Mouse (Mus musculus) thymus, postnatal 0 days (tissue): ENCODE measurements around the gene Gm20458. TPM values are rescaled to one million over a fixed set of nuclear protein-coding genes. Genes with fewer than 3 reads are reported as not detected.

Source experiments
- DNase-seq: peaks from one replicate; pipeline ENCODE4 v3.0.0-alpha.2; 2015; ENCODE audit warnings: low spot score
- polyA plus RNA-seq: library from polyadenylated mRNA; unstranded; fragments of >200 nt; fragmentation: Nextera tagmentation; extraction: Ambion mirVana; gene quantifications from 2 replicates; pipeline ENCODE4 v1.2.1, GENCODE M21; 2015

The Gm20458 gene
- polyA plus RNA-seq, 1 experiment from 2014 or later: 21.5 TPM

DNA sequence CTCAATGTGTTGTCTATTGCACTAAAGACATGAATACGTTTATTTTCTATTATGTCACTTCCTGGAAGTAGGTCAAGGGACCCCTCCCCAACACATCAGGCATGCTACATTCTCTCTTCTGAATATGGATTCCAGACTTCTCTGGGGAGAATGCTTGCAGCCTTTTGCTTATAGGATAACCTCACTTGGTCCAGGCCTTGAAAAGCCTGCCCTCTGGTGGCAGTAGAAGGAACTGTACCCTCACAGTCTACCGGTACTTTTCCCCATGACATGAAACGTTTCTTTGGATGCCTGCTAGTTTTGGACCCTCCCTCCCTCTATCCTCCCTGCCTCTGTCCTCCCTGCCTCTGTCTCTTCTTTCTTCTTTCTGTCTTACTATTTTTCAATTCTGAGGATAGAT lies 70.4 kb downstream of the Gm20458 start:
- DNase-seq: peak; percentile 70

DNA sequence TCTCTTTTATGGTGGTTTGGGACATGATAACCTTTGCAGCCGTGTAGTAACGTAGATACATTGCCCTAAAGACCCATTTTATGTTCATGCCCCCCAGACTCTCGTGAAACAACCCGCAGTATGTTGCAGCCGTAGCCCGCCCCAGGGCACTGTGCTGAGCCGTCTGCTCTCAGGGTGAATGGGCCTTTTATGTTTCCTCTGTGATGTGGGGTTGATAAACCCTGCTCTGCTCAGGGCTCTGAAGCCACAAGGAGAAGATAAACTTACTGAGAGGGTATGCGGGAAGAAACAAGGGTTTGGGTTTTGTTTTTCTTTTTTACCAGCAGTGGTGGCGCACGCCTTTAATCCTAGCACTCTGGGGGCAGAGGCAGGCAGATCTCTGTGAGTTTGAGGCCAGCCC lies 73.5 kb downstream of the Gm20458 start:
- DNase-seq: peak; percentile 44

DNA sequence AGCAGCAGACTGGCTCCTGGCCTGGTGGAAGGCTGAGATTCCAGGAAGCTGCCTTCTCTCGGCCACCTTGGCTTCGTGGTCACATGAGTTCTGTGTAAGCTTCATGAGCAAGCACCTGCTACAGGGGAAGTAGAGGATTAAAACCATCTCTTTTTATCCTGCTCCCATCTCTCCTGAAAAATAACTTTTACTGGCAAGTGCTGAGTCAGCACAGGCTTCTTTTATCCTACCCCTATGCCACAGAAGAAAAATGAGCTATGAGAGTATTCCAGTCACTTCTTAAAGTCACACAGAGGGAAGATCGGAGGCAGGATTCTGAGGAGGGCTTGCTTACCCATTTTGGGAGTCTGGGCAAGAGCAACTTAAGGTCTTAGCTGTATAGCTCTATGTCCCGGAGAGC lies 76.2 kb downstream of the Gm20458 start:
- DNase-seq: no peak

Other genes with a start within 250 kb of the Gm20458 start
- gene Wfdc15b, start 239.3 kb upstream of the Gm20458 start, polyA plus RNA-seq: 1.8 and 2.9 TPM in 2 replicates
- gene Svs2, start 222.5 kb upstream of the Gm20458 start, polyA plus RNA-seq: 0.09 and 0.12 TPM in 2 replicates
- 0.10 TPM in 1 of 2 replicates, not detected in the other for gene Svs3b, start 204.3 kb upstream of the Gm20458 start, polyA plus RNA-seq
- gene Svs4, start 182.5 kb upstream of the Gm20458 start, polyA plus RNA-seq: 0.54 TPM in 1 of 2 replicates, not detected in the other
- gene Svs3a, start 171.7 kb upstream of the Gm20458 start, polyA plus RNA-seq: not detected in 2 replicates
- not detected in 2 replicates for gene Svs6, start 144.2 kb upstream of the Gm20458 start, polyA plus RNA-seq
- gene Svs5, start 128.2 kb upstream of the Gm20458 start, polyA plus RNA-seq: not detected in 2 replicates
- gene Slpi, start 71.9 kb upstream of the Gm20458 start, polyA plus RNA-seq: 9.8 and 10.6 TPM in 2 replicates
- not detected in 2 replicates for gene Rbpjl, start 57.8 kb upstream of the Gm20458 start, polyA plus RNA-seq
- 0.08 and 0.12 TPM in 2 replicates for gene Matn4, start 55.8 kb upstream of the Gm20458 start, polyA plus RNA-seq
- gene Sdc4, start 17.1 kb upstream of the Gm20458 start, polyA plus RNA-seq: 28.7 and 40.4 TPM in 2 replicates
- 77.2 and 83.7 TPM in 2 replicates for gene Sys1, start 4.0 kb upstream of the Gm20458 start, polyA plus RNA-seq
- gene Trp53tg5, start 12.8 kb downstream of the Gm20458 start, polyA plus RNA-seq: not detected in 2 replicates
- gene Dbndd2, start 25.1 kb downstream of the Gm20458 start, polyA plus RNA-seq: 12.6 and 15.3 TPM in 2 replicates
- 47.2 and 51.1 TPM in 2 replicates for gene Pigt, start 36.6 kb downstream of the Gm20458 start, polyA plus RNA-seq
- 51.3 and 53.4 TPM in 2 replicates for gene Wfdc2, start 101.4 kb downstream of the Gm20458 start, polyA plus RNA-seq
- gene Spint3, start 112.5 kb downstream of the Gm20458 start, polyA plus RNA-seq: not detected in 2 replicates
- not detected in 2 replicates for gene Wfdc6a, start 124.5 kb downstream of the Gm20458 start, polyA plus RNA-seq
- gene Eppin, start 132.6 kb downstream of the Gm20458 start, polyA plus RNA-seq: not detected in 2 replicates
- not detected in 2 replicates for gene Wfdc6b, start 152.6 kb downstream of the Gm20458 start, polyA plus RNA-seq
- not detected in 2 replicates for gene Wfdc8, start 152.7 kb downstream of the Gm20458 start, polyA plus RNA-seq
- not detected in 2 replicates for gene Wfdc16, start 177.8 kb downstream of the Gm20458 start, polyA plus RNA-seq
- 0.42 TPM in 1 of 2 replicates, not detected in the other for gene Wfdc10, start 195.1 kb downstream of the Gm20458 start, polyA plus RNA-seq
- not detected in 2 replicates for gene Wfdc9, start 195.6 kb downstream of the Gm20458 start, polyA plus RNA-seq
- not detected in 2 replicates for gene Wfdc11, start 213.1 kb downstream of the Gm20458 start, polyA plus RNA-seq
- not detected in 2 replicates for gene Wfdc13, start 224.1 kb downstream of the Gm20458 start, polyA plus RNA-seq
- not detected in 2 replicates for gene Spint4, start 237.5 kb downstream of the Gm20458 start, polyA plus RNA-seq